Mouse (Mus musculus): ENCODE measurements around the gene Ubp1. TPM values are rescaled to one million over a fixed set of nuclear protein-coding genes. Genes with fewer than 3 reads are reported as not detected.

The Ubp1 gene
- polyA plus RNA-seq, 1 experiment from 2014 or later: 26.8 TPM

DNA sequence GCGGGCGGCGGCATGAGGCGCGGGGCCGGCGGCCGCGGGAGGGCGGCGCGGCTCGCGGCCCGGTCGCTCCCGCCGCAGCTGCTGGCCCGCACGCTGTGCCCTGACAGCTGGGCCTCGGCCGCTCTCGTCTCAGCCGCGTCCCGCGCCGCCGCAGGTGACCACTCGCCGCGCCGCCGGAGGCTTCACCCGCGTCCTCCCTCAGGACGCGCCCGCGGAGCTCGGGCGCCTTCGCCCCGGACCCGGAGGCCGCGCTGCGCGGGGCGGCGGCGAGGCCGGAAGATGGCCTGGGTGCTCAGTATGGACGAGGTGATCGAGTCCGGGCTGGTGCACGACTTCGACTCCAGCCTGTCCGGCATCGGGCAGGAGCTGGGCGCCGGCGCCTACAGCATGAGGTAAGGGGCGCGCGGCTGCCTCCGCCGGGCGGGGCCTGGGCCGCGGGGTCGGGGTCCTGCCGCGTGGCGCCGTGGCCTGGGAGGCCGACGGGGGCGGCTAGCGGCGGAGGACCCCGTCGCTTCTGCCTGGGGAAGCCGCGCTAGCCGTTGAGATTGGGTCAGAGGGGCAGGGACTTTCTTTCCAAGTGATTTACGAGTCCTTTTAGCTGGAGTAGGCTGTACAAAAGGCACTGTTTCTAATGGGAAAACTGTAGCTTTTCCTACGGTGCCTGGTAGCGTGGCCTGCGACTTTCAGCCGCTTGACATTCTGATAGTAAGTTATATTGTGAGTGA, 803 bp downstream of the Ubp1 start:
- H3K27me3 ChIP-seq (ENCODE audit: control insufficient read depth, insufficient read depth, low read depth, low read length): no peaks in the 10 kb centered on the region
- peak overlapping the region; percentile 89 for H3K27ac ChIP-seq (ENCODE audit: low read length)
- H3K4me1 ChIP-seq (replicated peaks; ENCODE audit: control insufficient read depth, insufficient read depth, low read length): peaks cover 10% of the 10 kb centered on the region; the same call in 1 of the 2 replicates
- peak; percentile 26 for ATAC-seq (ENCODE audit: low read depth)
- H3K9ac ChIP-seq (ENCODE audit: low read length): peak overlapping the region; percentile 97
- no peaks in the 10 kb centered on the region for H3K36me3 ChIP-seq (ENCODE audit: control insufficient read depth, insufficient read depth, low read length)
- no peaks in the 10 kb centered on the region for H3K9me3 ChIP-seq (ENCODE audit: control insufficient read depth, low read length)
- H3K4me3 ChIP-seq (ENCODE audit: low read length): peak overlapping the region; percentile 92
- WGBS: under 1% methylated on average over 57 of the region's 91 CpGs
- peak overlapping the region; percentile 66 for H3K4me2 ChIP-seq (ENCODE audit: low read depth, low read length)

DNA sequence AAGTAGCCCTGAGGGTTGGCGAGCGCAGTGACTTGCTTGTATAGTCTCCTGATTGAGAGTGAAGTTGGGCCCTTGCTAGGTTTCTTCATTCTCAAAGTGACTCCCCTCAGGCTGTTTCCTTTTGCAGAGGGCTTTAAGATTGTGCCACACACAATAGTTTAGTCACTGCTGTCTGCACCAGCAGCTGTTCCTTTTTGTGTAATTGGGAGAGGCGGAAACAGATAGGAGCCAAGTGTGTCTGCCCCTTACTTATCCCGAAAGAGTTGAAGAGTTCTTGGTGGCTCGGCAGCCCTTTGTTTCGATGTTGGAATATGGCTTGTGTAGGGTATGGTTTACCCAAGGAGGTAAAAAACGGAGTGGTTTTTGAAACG, 1.4 kb downstream of the Ubp1 start:
- H3K4me3 ChIP-seq (ENCODE audit: low read length): peak overlapping the region; percentile 92
- H3K27me3 ChIP-seq (ENCODE audit: control insufficient read depth, insufficient read depth, low read depth, low read length): no peaks in the 10 kb centered on the region
- H3K27ac ChIP-seq (ENCODE audit: low read length): peak overlapping the region; percentile 89
- H3K4me1 ChIP-seq (replicated peaks; ENCODE audit: control insufficient read depth, insufficient read depth, low read length): peaks cover 10% of the 10 kb centered on the region; the same call in 1 of the 2 replicates
- peak overlapping the region; percentile 66 for H3K4me2 ChIP-seq (ENCODE audit: low read depth, low read length)
- H3K9ac ChIP-seq (ENCODE audit: low read length): peak overlapping the region; percentile 97
- ATAC-seq (ENCODE audit: low read depth): no peak
- H3K36me3 ChIP-seq (ENCODE audit: control insufficient read depth, insufficient read depth, low read length): no peaks in the 10 kb centered on the region
- H3K9me3 ChIP-seq (ENCODE audit: control insufficient read depth, low read length): no peaks in the 10 kb centered on the region
- WGBS: 2% methylated on average over 8 of the region's 8 CpGs

DNA sequence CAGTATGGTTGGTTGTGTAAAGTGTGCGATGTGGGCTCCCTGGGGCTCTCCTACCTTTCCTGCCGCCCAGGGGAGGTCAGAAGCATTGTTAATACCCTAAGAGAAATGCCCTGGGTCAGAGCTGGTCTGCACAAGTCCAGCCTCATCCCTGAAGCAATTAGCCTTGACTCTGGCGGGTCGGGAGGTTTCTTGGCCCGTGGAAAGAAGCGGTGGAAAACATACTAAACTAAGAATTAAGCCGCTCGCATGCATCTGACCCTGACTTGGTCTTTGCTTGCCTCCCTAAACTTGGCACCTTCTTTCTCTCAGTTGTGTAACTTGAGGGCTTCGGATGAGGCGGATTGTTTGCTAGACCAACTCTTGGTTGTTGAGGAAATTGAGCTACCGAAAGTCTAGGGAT, 1.8 kb downstream of the Ubp1 start:
- Histone ChIP-seq H3K9me3 (ENCODE audit: control insufficient read depth, low read length) (no peaks in the 10 kb centered on the region), H3K27me3 (ENCODE audit: control insufficient read depth, insufficient read depth, low read depth, low read length) (no peaks in the 10 kb centered on the region), H3K9ac (ENCODE audit: low read length) (peak overlapping the region; percentile 97), H3K4me3 (ENCODE audit: low read length) (peak overlapping the region; percentile 92), H3K4me1 (replicated peaks; ENCODE audit: control insufficient read depth, insufficient read depth, low read length) (peaks cover 10% of the 10 kb centered on the region; the same call in 1 of the 2 replicates), H3K36me3 (ENCODE audit: control insufficient read depth, insufficient read depth, low read length) (no peaks in the 10 kb centered on the region), H3K4me2 (ENCODE audit: low read depth, low read length) (peak overlapping the region; percentile 66), H3K27ac (ENCODE audit: low read length) (peak overlapping the region; percentile 89)
- ATAC-seq (ENCODE audit: low read depth): no peak
- WGBS: 12% methylated on average over 11 of the region's 11 CpGs

DNA sequence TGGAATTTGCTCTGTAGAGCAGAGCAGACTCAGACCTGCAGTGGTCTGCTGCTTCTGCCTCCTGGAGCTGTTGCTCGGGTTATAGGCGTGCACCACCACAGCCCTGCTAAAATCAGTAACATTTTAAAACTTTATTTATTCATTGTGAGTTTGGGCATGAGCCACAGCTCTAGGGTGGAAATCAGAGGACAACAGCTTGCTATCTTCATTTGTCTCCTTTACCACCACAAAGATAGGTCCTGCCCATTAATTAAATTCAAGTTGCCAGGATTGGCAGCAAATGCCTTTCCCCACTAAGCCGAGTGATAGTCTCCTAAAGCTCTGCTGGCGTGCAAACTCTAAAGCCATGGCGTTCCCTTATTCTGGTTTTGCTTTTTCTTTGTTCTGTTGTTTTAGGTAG, 4.9 kb downstream of the Ubp1 start:
- no peaks in the 10 kb centered on the region for H3K9me3 ChIP-seq (ENCODE audit: control insufficient read depth, low read length)
- WGBS: 84% methylated on average over 5 of the region's 5 CpGs
- ATAC-seq (ENCODE audit: low read depth): no peak
- no peaks in the 10 kb centered on the region for H3K36me3 ChIP-seq (ENCODE audit: control insufficient read depth, insufficient read depth, low read length)
- no peak overlapping the region for H3K4me2 ChIP-seq (ENCODE audit: low read depth, low read length)
- no peaks in the 10 kb centered on the region for H3K27me3 ChIP-seq (ENCODE audit: control insufficient read depth, insufficient read depth, low read depth, low read length)
- peaks cover 12% of the 10 kb centered on the region for H3K4me1 ChIP-seq (replicated peaks; ENCODE audit: control insufficient read depth, insufficient read depth, low read length)
- H3K27ac ChIP-seq (ENCODE audit: low read length): no peak overlapping the region
- no peak overlapping the region for H3K4me3 ChIP-seq (ENCODE audit: low read length)
- H3K9ac ChIP-seq (ENCODE audit: low read length): no peak overlapping the region

DNA sequence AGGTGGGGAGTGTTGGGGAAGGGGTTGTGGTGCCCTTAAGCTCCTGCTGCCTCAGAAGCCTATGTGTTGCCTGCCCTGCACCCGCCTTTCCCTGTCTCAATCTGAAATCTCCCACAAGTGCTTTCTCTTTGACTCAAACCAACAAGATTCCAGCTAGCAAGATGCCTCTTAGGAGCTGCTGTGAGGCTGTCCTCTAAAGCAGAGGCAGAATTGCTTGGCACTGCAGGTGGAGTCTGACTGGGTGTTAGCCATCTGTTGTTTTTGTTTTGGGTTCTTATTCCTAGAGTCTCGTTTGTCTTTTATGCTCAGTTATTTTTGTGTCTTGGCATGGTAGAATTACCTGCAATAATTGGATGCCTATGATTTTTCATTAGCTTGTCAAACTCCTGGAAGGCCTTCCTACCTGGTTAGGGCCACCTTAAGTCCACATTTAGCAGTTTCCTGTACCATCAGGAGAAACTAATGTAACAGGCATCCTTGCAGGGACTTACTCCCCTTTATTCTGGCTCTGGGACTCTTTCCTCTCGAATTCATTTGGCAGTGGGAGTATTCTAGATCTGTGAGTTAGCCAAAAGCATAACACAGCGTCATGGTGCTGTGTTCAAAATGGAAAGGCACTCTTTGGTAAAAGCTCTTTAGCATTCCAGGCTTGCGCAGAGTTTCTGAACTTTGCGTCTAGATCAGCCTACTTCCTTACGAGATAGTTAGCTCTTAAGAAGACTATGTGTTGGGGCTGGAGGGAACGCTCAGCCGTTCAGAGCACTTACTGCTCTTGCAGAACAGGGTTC, 8.5 kb downstream of the Ubp1 start:
- Histone ChIP-seq H3K27ac (ENCODE audit: low read length) (no peak overlapping the region), H3K36me3 (ENCODE audit: control insufficient read depth, insufficient read depth, low read length) (no peaks in the 10 kb centered on the region), H3K9me3 (ENCODE audit: control insufficient read depth, low read length) (no peaks in the 10 kb centered on the region), H3K4me2 (ENCODE audit: low read depth, low read length) (no peak overlapping the region), H3K9ac (ENCODE audit: low read length) (0 out of 2 replicates have a peak overlapping the region, but pooled peaks have one; percentile 7), H3K27me3 (ENCODE audit: control insufficient read depth, insufficient read depth, low read depth, low read length) (no peaks in the 10 kb centered on the region), H3K4me1 (replicated peaks; ENCODE audit: control insufficient read depth, insufficient read depth, low read length) (peaks cover 7% of the 10 kb centered on the region; the same call in 1 of the 2 replicates), H3K4me3 (ENCODE audit: low read length) (no peak overlapping the region)
- WGBS: 81% methylated on average over 9 of the region's 9 CpGs
- no peak for ATAC-seq (ENCODE audit: low read depth)

DNA sequence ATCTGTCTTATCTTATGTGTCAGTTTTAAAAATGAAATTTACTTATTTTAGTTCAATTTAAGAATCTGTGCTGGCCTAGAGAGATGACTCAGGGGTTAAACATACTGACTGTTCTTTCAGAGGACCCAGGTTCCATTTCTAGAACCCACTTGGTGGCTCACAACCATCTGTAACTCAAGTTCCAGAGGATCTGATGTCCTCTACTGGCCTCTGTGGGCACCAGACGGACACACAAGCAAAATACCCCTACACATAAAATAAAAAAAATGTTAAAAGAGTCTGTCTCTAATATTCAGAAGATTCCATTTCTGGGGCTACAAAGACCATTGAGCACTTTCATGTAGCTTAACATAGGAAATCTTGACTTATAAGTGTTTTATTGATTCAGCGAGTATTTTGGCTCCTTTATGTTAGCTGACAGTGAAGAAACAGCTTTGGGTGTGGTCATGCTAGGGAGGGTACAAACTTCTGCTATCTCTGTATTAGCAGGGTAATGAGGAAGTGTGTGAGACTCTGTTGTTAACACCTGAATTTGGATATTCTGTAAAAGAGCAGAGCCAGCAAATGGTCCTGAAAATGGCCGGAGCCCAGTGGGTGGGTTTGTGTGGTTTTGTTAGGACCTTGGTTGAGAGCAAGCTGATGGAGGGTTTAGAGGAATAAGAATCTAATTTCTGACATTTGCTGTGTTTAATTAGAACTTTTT, 10.5 kb downstream of the Ubp1 start:
- Histone ChIP-seq H3K27ac (ENCODE audit: low read length) (no peak overlapping the region), H3K4me2 (ENCODE audit: low read depth, low read length) (no peak overlapping the region), H3K9me3 (ENCODE audit: control insufficient read depth, low read length) (no peaks in the 10 kb centered on the region), H3K36me3 (ENCODE audit: control insufficient read depth, insufficient read depth, low read length) (peaks cover 10% of the 10 kb centered on the region), H3K9ac (ENCODE audit: low read length) (no peak overlapping the region), H3K27me3 (ENCODE audit: control insufficient read depth, insufficient read depth, low read depth, low read length) (no peaks in the 10 kb centered on the region), H3K4me3 (ENCODE audit: low read length) (no peak overlapping the region), H3K4me1 (replicated peaks; ENCODE audit: control insufficient read depth, insufficient read depth, low read length) (peaks cover 2% of the 10 kb centered on the region; the same call in 1 of the 2 replicates)
- WGBS: 82% methylated on average over 3 of the region's 3 CpGs
- no peak for ATAC-seq (ENCODE audit: low read depth)

DNA sequence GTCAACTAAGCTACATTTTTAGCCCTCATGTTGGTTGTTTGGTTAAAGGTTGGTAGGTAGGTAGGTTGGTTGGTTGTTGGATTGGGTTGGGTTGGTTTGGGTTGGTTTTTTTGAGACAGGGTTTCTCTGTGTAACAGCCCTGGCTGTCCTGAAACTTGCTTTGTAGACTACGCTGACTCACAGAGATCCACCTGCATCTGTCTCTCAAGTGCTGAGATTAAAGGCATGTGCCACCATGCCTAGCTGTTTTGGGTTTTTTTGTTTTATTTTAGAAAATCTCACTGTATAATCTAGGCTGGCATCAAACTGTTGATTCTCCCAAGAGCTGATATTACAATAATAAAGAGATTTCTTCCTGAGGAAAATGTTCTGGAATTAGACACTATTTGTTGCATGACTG, 12.6 kb downstream of the Ubp1 start:
- Histone ChIP-seq H3K9ac (ENCODE audit: low read length) (no peak overlapping the region), H3K4me1 (replicated peaks; ENCODE audit: control insufficient read depth, insufficient read depth, low read length) (peaks cover 2% of the 10 kb centered on the region; the same call in 1 of the 2 replicates), H3K27me3 (ENCODE audit: control insufficient read depth, insufficient read depth, low read depth, low read length) (no peaks in the 10 kb centered on the region), H3K27ac (ENCODE audit: low read length) (no peak overlapping the region), H3K9me3 (ENCODE audit: control insufficient read depth, low read length) (no peaks in the 10 kb centered on the region), H3K4me3 (ENCODE audit: low read length) (no peak overlapping the region), H3K36me3 (ENCODE audit: control insufficient read depth, insufficient read depth, low read length) (peaks cover 13% of the 10 kb centered on the region), H3K4me2 (ENCODE audit: low read depth, low read length) (no peak overlapping the region)
- WGBS: 86% methylated on average over 1 of the region's 1 CpGs
- ATAC-seq (ENCODE audit: low read depth): no peak

DNA sequence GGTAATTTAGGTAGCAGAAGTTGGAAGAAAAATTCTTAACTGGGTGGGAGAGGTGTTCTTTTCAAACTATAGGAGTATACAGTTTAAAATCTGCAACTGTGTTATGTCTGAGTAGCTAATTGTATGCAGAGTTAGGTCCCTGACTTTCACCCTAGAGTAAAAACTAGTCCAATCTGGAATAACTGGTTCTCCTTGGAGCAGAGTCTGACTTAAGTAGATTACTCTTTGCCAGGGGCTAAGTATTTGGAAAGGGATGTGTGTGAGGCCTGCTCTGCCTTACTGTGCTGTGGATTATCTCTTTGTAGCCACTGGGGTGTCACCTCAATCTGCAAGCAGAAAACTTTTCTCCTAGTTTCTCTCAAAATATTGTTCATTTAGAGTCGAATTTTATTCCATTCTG, 16.5 kb downstream of the Ubp1 start:
- Histone ChIP-seq H3K4me3 (ENCODE audit: low read length) (no peak overlapping the region), H3K27me3 (ENCODE audit: control insufficient read depth, insufficient read depth, low read depth, low read length) (no peaks in the 10 kb centered on the region), H3K4me2 (ENCODE audit: low read depth, low read length) (no peak overlapping the region), H3K9me3 (ENCODE audit: control insufficient read depth, low read length) (no peaks in the 10 kb centered on the region), H3K36me3 (ENCODE audit: control insufficient read depth, insufficient read depth, low read length) (peaks cover 19% of the 10 kb centered on the region), H3K4me1 (replicated peaks; ENCODE audit: control insufficient read depth, insufficient read depth, low read length) (no peaks in the 10 kb centered on the region), H3K27ac (ENCODE audit: low read length) (no peak overlapping the region), H3K9ac (ENCODE audit: low read length) (no peak overlapping the region)
- ATAC-seq (ENCODE audit: low read depth): no peak
- WGBS: 73% methylated on average over 1 of the region's 1 CpGs

DNA sequence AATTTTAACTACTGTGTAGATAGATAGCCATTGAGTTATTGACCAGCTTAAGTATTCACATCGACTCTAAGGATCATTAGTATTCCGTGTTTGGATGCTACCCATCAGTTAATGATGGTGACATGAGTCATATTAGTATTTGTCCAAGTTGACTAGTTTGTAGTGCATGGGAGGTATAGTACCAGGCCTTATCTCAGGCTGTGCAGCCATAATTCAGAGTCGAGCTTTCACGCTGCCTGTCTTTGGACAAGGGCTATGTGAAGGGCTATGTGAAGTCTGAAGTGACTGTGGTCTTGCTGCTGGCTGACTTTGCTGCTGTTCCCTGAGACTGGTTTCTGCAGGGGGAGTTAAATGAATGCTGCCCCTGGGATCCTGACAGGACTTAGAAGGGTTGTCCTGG, 27.0 kb downstream of the Ubp1 start:
- WGBS: 95% methylated on average over 4 of the region's 4 CpGs
- no peaks in the 10 kb centered on the region for H3K27me3 ChIP-seq (ENCODE audit: control insufficient read depth, insufficient read depth, low read depth, low read length)

More for the DNA sequence above, 27.0 kb downstream of the Ubp1 start:
- no peak overlapping the region for H3K4me3 ChIP-seq (ENCODE audit: low read length)
- no peak overlapping the region for H3K4me2 ChIP-seq (ENCODE audit: low read depth, low read length)
- H3K4me1 ChIP-seq (replicated peaks; ENCODE audit: control insufficient read depth, insufficient read depth, low read length): no peaks in the 10 kb centered on the region
- H3K27ac ChIP-seq (ENCODE audit: low read length): no peak overlapping the region
- H3K9ac ChIP-seq (ENCODE audit: low read length): no peak overlapping the region
- no peak for ATAC-seq (ENCODE audit: low read depth)
- H3K36me3 ChIP-seq (ENCODE audit: control insufficient read depth, insufficient read depth, low read length): peaks cover 12% of the 10 kb centered on the region
- no peaks in the 10 kb centered on the region for H3K9me3 ChIP-seq (ENCODE audit: control insufficient read depth, low read length)

All from lung, embryonic 16.5 days (tissue).